Mouse (Mus musculus): ENCODE data around the gene Stx11.

Gene Stx11

GRCm38 (mm10) chr10:12964151-12965075, at the start of gene Stx11:
Gene Stx11, minus strand, starts transcription at chr10:12964298.
- DNase-seq: peak; percentile 65 to 78

GRCm38 (mm10) chr10:13008737-13009121, 44.6 kb upstream of the Stx11 start:
- peak in 1 of 2 experiments; percentile 5 for DNase-seq

- peak; percentile 95 to 98 for DNase-seq
Measured at GRCm38 (mm10) chr10:13007876-13008736, 44.0 kb upstream of the Stx11 start.

GRCm38 (mm10) chr10:13005043-13005442, 40.9 kb upstream of the Stx11 start, which contains the start of gene Sf3b5:
Gene Sf3b5, plus strand, starts transcription at chr10:13005343.
- no peak for DNase-seq

- peak; percentile 88 to 96 for DNase-seq
Measured at GRCm38 (mm10) chr10:12996736-12997477, 32.8 kb upstream of the Stx11 start.

GRCm38 (mm10) chr10:12993411-12994039, 29.4 kb upstream of the Stx11 start:
- no peak for DNase-seq

- DNase-seq: no peak
Measured at GRCm38 (mm10) chr10:12991953-12992352, 27.9 kb upstream of the Stx11 start.

GRCm38 (mm10) chr10:12986943-12987342, 22.8 kb upstream of the Stx11 start:
- DNase-seq: no peak

- no peak for DNase-seq
Measured at GRCm38 (mm10) chr10:12986485-12986884, 22.4 kb upstream of the Stx11 start.

- DNase-seq: no peak
Measured at GRCm38 (mm10) chr10:12985028-12985427, 20.9 kb upstream of the Stx11 start.

GRCm38 (mm10) chr10:12983516-12983915, 19.4 kb upstream of the Stx11 start:
- no peak for DNase-seq

- DNase-seq: no peak
Measured at GRCm38 (mm10) chr10:12981071-12981470, 17.0 kb upstream of the Stx11 start.

GRCm38 (mm10) chr10:12977787-12978212, 13.7 kb upstream of the Stx11 start:
- DNase-seq: no peak

- DNase-seq: no peak
Measured at GRCm38 (mm10) chr10:12976552-12976951, 12.5 kb upstream of the Stx11 start.

- no peak for DNase-seq
Measured at GRCm38 (mm10) chr10:12975957-12976356, 11.9 kb upstream of the Stx11 start.

- no peak for DNase-seq
Measured at GRCm38 (mm10) chr10:12975461-12975860, 11.4 kb upstream of the Stx11 start.

GRCm38 (mm10) chr10:12974572-12974971, 10.5 kb upstream of the Stx11 start:
- no peak for DNase-seq

GRCm38 (mm10) chr10:12965669-12966180, 1.6 kb upstream of the Stx11 start:
- no peak for DNase-seq

GRCm38 (mm10) chr10:12963362-12964147, 543 bp downstream of the Stx11 start:
- no peak for DNase-seq

GRCm38 (mm10) chr10:12962238-12962637, 1.9 kb downstream of the Stx11 start:
- no peak for DNase-seq

GRCm38 (mm10) chr10:12961546-12961945, 2.6 kb downstream of the Stx11 start:
- no peak for DNase-seq
